Mouse (Mus musculus): ENCODE measurements around the gene Gm42372. TPM values are rescaled to one million over a fixed set of nuclear protein-coding genes. Genes with fewer than 3 reads are reported as not detected.
A peak's percentile ranks its signal among the peaks of the same experiment; 100 is the strongest.

Gm42372 gene
- polyA plus RNA-seq, 1 experiment: 38.9 TPM

DNA sequence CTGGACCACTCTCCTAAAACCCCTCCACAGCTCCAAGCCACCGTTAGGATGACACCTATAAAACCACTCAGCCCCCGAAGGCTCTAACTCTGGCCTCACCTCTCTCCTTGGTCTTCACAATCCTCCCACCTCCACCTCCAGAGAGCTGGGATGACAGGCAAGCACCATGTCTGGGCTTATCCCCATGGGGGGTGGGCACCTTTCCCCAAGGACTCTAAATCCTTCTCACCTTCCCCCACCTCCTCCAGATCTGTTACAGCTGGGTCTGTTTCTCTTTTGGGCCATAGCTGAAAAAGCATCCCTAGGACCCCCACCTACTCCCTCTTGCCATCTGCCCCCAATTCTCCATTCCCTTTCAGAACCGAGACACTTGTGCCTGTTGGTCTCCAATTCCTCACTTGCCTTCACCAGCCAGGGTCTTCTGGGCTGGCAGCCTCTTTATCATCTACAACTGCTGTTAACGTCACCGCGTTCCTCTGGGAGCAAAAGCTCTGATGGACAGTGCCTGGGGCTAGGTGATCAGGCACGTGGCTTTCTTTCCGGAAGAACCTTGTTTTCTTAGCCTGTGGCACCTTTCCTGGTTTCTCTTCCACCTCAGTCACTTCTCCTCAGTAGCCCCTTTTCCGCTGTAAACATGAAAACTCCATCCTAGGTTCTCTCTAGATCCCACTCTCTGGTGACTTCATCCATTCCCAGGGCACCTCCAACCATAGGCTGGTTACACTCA, 43.2 kb downstream of the Gm42372 start:
- TF ChIP-seq POLR2A (IDR thresholded peaks at IDR 0.05; ENCODE audit: extremely low read depth, insufficient read depth, low read length) (no peak), CTCF (IDR thresholded peaks at IDR 0.05; ENCODE audit: extremely low read depth, insufficient read depth, low read length) (no peak)
- H3K27ac ChIP-seq (ENCODE audit: insufficient read depth, low read length): no peak overlapping the region
- H3K4me1 ChIP-seq (ENCODE audit: control insufficient read depth, insufficient read depth, low read length): peaks cover 15% of the 10 kb centered on the region
- peak overlapping the region; percentile 93 for H3K4me3 ChIP-seq (ENCODE audit: insufficient read depth, low read length)

DNA sequence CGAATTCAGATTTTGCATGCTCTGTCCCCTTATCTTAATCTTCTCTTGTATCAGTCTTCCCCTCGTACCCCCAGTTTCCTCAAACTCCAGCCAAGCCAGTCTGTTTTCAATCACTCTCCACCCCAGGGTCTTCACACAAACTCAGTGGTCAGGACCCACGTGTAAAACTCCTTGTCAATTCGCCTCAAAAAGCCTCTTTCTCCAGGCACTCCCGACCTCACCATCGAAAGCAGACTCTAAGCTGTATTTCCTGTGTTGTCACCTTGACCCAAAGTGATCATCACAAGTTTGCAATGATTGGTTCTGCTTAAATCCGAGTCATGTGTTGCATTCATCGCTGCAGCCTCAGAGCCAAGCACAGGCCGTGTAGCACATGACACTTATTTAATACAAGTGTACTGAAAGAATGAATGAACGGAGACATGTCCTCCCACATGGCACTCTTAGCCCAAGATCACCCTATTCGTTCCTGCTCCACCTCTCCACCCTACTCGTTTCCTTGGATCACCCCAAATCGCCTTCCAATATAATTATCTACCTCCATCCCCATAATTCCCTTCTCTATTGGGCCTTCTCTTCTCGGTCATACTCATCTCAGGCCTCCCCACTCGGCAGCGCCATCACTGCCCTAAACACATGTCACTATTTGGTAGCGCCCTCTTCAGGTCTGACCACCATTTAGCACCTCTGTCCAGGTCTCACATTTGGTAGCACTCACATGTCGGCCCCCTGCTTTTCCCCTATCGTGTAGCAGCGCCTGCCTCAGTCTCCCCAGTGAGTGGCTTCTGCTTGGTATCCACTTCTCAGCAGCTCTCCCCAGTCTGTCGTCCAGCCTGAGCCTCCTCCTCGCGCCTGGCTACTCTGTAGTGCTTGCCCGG, 44.1 kb downstream of the Gm42372 start:
- peaks cover 15% of the 10 kb centered on the region for H3K4me1 ChIP-seq (ENCODE audit: control insufficient read depth, insufficient read depth, low read length)
- no peak for TF ChIP-seq POLR2A (IDR thresholded peaks at IDR 0.05; ENCODE audit: extremely low read depth, insufficient read depth, low read length)
- peak; percentile 44; the same call in 1 of the 2 replicates for TF ChIP-seq CTCF (IDR thresholded peaks at IDR 0.05; ENCODE audit: extremely low read depth, insufficient read depth, low read length)
- peak overlapping the region; percentile 77 for H3K27ac ChIP-seq (ENCODE audit: insufficient read depth, low read length)
- peak overlapping the region; percentile 93 for H3K4me3 ChIP-seq (ENCODE audit: insufficient read depth, low read length)

DNA sequence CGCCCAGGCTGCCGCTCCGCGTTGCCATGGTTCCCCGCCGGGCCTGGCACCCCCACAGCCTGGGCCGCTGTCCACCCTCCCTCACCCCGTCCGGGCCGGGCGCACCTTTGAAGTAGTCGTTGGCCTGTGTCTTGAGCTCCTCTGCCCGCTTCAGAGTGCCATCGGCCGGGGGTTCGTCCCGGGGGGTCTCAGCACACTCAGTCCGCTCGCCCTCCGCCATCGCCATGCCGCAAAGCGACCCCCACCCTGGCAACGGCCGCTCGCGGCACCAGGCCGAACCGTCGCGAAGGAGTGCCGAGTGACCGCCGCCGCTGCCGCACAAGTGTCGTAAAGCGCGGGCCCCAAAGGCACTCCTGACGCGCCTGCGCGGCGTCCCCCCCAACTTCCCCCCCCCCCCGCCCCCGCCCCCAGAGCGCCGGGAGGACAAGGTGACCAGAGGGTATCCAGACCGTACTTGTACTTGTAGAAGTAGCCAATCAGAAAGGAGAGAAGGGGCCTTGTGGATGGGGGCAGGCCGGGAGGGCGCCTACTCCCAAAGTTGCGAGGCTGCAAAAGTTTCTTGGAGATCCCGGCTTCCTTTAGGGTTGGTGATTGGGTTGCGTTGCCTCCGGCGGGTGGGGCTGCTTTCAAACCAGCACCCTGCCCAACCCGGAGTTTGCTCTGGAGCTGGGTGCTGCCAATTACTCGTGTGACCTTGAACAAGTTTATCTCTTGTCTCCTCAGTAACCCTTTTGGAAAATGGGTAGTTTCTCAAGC, 44.9 kb downstream of the Gm42372 start, which contains the start of gene Ppp5c:
Ppp5c (minus strand) TSS at position 337 of the 756 bp plus-strand sequence.
- Histone ChIP-seq H3K4me1 (ENCODE audit: control insufficient read depth, insufficient read depth, low read length) (peaks cover 15% of the 10 kb centered on the region), H3K4me3 (ENCODE audit: insufficient read depth, low read length) (peak within 1 kb of the TSS; percentile 93), H3K27ac (ENCODE audit: insufficient read depth, low read length) (peak within 1 kb of the TSS; percentile 77)
- TF ChIP-seq POLR2A (IDR thresholded peaks at IDR 0.05; ENCODE audit: extremely low read depth, insufficient read depth, low read length): no peak; the same call in 1 of the 2 replicates
- no peak for TF ChIP-seq CTCF (IDR thresholded peaks at IDR 0.05; ENCODE audit: extremely low read depth, insufficient read depth, low read length)

DNA sequence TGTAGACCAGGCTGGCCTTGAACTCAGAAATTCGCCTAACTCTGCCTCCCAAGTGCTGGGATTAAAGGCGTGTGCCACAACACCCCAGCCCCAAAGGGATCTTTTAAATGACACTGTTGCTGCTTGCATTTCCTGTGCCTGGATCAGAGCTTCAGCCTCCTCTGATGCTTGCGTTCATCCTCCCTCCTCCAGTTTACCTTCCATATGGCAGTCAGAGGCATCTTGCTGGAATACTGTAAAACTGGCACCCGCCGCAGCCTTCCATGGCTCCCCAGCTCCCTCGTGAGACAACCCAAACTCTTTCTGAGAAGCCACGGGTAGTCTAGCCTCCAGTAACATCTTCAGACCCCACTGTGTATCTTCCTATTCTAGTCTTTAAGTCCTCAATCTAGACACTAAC, 46.0 kb downstream of the Gm42372 start:
- Histone ChIP-seq H3K27ac (ENCODE audit: insufficient read depth, low read length) (no peak overlapping the region), H3K4me3 (ENCODE audit: insufficient read depth, low read length) (no peak overlapping the region), H3K4me1 (ENCODE audit: control insufficient read depth, insufficient read depth, low read length) (peaks cover 15% of the 10 kb centered on the region)
- TF ChIP-seq CTCF (IDR thresholded peaks at IDR 0.05; ENCODE audit: extremely low read depth, insufficient read depth, low read length) (no peak), POLR2A (IDR thresholded peaks at IDR 0.05; ENCODE audit: extremely low read depth, insufficient read depth, low read length) (no peak)

DNA sequence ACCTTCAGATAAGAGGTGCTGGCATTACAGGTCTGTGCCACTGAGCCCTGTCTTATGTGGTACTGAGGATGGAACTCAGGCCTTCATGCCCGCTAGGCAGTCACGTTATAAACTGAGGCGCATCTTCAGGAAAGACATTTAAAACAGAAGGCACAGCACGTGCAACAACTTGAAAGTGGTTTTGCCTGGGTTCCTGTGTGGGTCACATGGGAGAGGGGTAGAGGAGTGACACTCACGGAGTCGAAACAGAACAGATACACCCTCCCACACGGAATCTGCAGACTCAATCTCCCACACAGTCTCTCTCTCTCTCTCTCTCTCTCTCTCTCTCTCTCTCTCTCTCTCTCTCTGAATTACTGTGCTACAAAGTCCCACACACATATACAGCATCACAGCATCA, 47.4 kb downstream of the Gm42372 start:
- H3K4me1 ChIP-seq (ENCODE audit: control insufficient read depth, insufficient read depth, low read length): peaks cover 7% of the 10 kb centered on the region; the same call in 1 of the 2 replicates
- no peak overlapping the region for H3K4me3 ChIP-seq (ENCODE audit: insufficient read depth, low read length)
- TF ChIP-seq POLR2A (IDR thresholded peaks at IDR 0.05; ENCODE audit: extremely low read depth, insufficient read depth, low read length): no peak
- TF ChIP-seq CTCF (IDR thresholded peaks at IDR 0.05; ENCODE audit: extremely low read depth, insufficient read depth, low read length): no peak
- no peak overlapping the region for H3K27ac ChIP-seq (ENCODE audit: insufficient read depth, low read length)

Other genes with a start within 250 kb of the Gm42372 start
- 526 and 561 TPM in 2 replicates for gene Ap2s1, start 244.7 kb upstream of the Gm42372 start, polyA plus RNA-seq (2012; rRNA removed)
- gene Slc1a5, start 201.7 kb upstream of the Gm42372 start, polyA plus RNA-seq (2012; rRNA removed): 5.7 and 6.1 TPM in 2 replicates
- gene Strn4, start 167.2 kb upstream of the Gm42372 start, polyA plus RNA-seq (2012; rRNA removed): 291 and 307 TPM in 2 replicates
- gene Fkrp, start 166.4 kb upstream of the Gm42372 start, polyA plus RNA-seq (2012; rRNA removed): 42.3 and 44.0 TPM in 2 replicates
- 6.5 and 6.8 TPM in 2 replicates for gene Prkd2, start 140.2 kb upstream of the Gm42372 start, polyA plus RNA-seq (2012; rRNA removed)
- gene Dact3, start 107.8 kb upstream of the Gm42372 start, polyA plus RNA-seq (2012; rRNA removed): 169 and 184 TPM in 2 replicates
- gene Gng8, start 91.3 kb upstream of the Gm42372 start, polyA plus RNA-seq (2012; rRNA removed): 8.3 and 10.9 TPM in 2 replicates
- gene Ptgir, start 76.6 kb upstream of the Gm42372 start, polyA plus RNA-seq (2012; rRNA removed): 0.08 and 0.17 TPM in 2 replicates
- 1,956 and 2,049 TPM in 2 replicates for gene Calm3, start 59.0 kb upstream of the Gm42372 start, polyA plus RNA-seq (2012; rRNA removed)
- 89.8 and 103 TPM in 2 replicates for gene Pnmal2, start 38.4 kb upstream of the Gm42372 start, polyA plus RNA-seq (2012; rRNA removed)
- gene Pnmal1, start 23.4 kb upstream of the Gm42372 start, polyA plus RNA-seq (2012; rRNA removed): 60.2 and 64.8 TPM in 2 replicates
- gene Ccdc8, start 9.6 kb downstream of the Gm42372 start, polyA plus RNA-seq (2012; rRNA removed): 1.8 and 1.9 TPM in 2 replicates
- 263 and 268 TPM in 2 replicates for gene Ppp5c, start 44.8 kb downstream of the Gm42372 start, polyA plus RNA-seq (2012; rRNA removed)
- gene Hif3a, start 79.3 kb downstream of the Gm42372 start, polyA plus RNA-seq (2012; rRNA removed): 3.3 and 4.0 TPM in 2 replicates
- gene Psg16, start 91.0 kb downstream of the Gm42372 start, polyA plus RNA-seq (2012; rRNA removed): 2.9 and 3.0 TPM in 2 replicates
- 0.09 and 0.10 TPM in 2 replicates for gene Ceacam3, start 167.2 kb downstream of the Gm42372 start, polyA plus RNA-seq (2012; rRNA removed)
- 0.15 and 0.17 TPM in 2 replicates for gene Psg29, start 220.4 kb downstream of the Gm42372 start, polyA plus RNA-seq (2012; rRNA removed)

Data from cortical plate, adult 2 months (tissue).